Mouse (Mus musculus) left cerebral cortex, adult 6 months (tissue): ENCODE results near the gene Olfr17. TPM values are rescaled to one million over a fixed set of nuclear protein-coding genes. Genes with fewer than 3 reads are reported as not detected.

Source experiments
- long read RNA-seq, 2 experiments: library from polyadenylated mRNA; unstranded; transcript quantifications; one replicate each; pipeline ENCODE4 v2.0.0; 2019 to 2020
- polyA plus RNA-seq: library from polyadenylated mRNA; unstranded; fragments of <200 nt; fragmentation: Nextera tagmentation; gene quantifications from 2 replicates; pipeline ENCODE4 v1.2.3, GENCODE M21; 2021

Gene Olfr17
- not detected in 2 replicates for polyA plus RNA-seq
- long read RNA-seq, experiment 1 = 0 reads
- long read RNA-seq, experiment 2 = 0 reads

DNA sequence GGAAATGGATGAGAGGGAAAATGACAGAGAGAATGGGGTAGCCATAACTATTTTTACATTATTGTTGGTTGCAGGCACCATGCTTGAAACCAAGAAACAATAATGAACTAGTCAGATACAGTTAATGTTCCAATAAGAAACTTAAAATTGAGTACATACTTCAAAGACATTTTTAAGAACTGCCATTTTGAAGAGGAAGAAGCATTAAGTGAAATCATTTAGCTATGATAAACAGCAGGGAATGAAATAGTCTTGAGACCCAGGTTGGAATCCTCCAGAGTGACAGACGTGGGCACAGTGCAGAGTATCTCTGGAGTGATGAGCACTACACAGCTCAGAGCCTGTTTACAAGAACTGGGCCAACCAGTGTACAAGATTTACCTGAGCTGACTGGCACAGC lies at the start of gene Olfr17:
Gene Olfr17, plus strand, starts transcription at position 301 of the 400 bp plus-strand sequence.

DNA sequence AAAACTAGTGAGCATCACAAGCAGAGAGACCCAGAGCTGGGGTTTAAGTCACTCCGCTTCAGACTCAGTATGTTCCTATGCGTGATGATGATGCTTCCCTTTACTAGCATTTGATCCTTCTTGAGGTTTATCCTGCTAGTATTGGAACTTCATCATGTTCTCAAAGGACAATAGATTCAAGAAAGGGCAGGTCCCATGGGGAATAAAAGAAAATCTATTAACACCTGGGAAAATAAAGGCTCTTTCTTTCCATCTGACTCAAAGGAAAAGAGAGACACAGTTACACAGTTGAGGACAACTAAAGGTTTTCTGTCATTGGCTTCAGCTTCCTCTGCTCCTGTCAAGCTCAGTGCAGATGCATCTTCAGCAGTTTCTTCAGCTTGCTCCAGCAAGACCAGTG lies 22.3 kb upstream of the Olfr17 start, which contains the start of gene Olfr714:
Gene Olfr714, plus strand, starts transcription at position 301 of the 400 bp plus-strand sequence.

DNA sequence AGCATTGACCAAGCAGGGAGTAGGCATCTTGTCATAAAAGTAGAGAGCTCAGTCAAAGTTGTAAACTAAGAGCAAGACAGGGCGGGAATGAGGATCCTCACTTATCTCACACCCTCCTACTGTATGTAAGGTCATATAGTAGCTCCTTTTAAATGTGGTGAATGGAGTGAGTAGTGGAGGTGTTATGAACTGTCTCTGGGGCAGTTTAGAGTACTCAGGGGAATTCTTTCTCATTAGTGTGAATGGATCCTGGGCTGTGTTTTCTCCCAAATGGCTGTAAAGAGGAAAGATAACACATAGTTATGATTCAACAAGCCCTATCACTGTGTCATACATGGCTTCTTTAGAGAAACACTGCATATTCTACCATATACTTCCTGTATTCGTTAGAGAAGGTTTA lies 17.2 kb downstream of the Olfr17 start, which contains the start of gene Olfr715b:
Gene Olfr715b, minus strand, starts transcription at position 101 of the 400 bp plus-strand sequence.

DNA sequence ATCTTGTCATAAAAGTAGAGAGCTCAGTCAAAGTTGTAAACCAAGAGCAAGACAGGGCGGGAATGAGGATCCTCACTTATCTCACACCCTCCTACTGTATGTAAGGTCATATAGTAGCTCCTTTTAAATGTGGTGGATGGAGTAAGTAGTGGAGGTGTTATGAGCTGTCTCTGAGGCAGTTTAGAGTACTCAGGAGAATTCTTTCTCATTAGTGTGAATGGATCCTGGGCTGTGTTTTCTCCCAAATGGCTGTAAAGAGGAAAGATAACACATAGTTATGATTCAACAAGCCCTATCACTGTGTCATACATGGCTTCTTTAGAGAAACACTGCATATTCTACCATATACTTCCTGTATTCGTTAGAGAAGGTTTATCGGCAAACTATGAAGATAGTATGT lies 38.0 kb downstream of the Olfr17 start, which contains the start of gene Olfr715:
Gene Olfr715, minus strand, starts transcription at position 101 of the 400 bp plus-strand sequence.

DNA sequence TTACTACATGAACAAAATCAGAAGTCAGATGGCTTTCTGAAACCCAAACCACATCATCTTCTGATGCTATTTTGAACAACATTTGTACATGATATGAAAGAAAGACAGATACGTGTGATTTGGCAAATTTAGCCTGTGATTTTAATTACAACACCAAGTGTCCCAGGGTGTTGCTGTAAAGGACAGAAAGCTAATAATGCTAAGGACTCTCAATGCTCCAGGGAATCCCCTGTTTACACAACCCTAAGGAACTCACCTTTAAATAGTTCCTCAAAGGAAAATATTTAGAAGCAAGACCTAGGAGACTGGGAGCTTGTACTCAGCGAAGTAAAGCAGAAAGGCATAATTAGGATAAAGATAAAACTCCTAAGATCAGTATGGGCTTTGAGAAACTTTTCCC lies 45.0 kb downstream of the Olfr17 start, which contains the start of gene Olfr716:
Gene Olfr716, plus strand, starts transcription at position 301 of the 400 bp plus-strand sequence.

Other genes starting within 250 kb of the Olfr17 start
- not detected in 2 replicates for gene Olfr703, start 249.9 kb upstream of the Olfr17 start, polyA plus RNA-seq
- gene Olfr704, start 230.0 kb upstream of the Olfr17 start, polyA plus RNA-seq = not detected in 2 replicates
- gene Olfr705, start 216.3 kb upstream of the Olfr17 start, polyA plus RNA-seq = not detected in 2 replicates
- gene Olfr706, start 205.1 kb upstream of the Olfr17 start, polyA plus RNA-seq = not detected in 2 replicates
- not detected in 2 replicates for gene Olfr707, start 192.0 kb upstream of the Olfr17 start, polyA plus RNA-seq
- not detected in 2 replicates for gene Olfr1532-ps1, start 185.2 kb upstream of the Olfr17 start, polyA plus RNA-seq
- gene Olfr709-ps1, start 161.0 kb upstream of the Olfr17 start, polyA plus RNA-seq = not detected in 2 replicates
- not detected in 2 replicates for gene Olfr710, start 144.9 kb upstream of the Olfr17 start, polyA plus RNA-seq
- not detected in 2 replicates for gene Olfr6, start 129.3 kb upstream of the Olfr17 start, polyA plus RNA-seq
- gene Olfr711, start 117.8 kb upstream of the Olfr17 start, polyA plus RNA-seq = not detected in 2 replicates
- gene Olfr2, start 87.1 kb upstream of the Olfr17 start, polyA plus RNA-seq = not detected in 2 replicates
- not detected in 2 replicates for gene Olfr713, start 62.0 kb upstream of the Olfr17 start, polyA plus RNA-seq
- not detected in 2 replicates for gene Olfr714, start 22.2 kb upstream of the Olfr17 start, polyA plus RNA-seq
- gene Olfr715b, start 17.1 kb downstream of the Olfr17 start, polyA plus RNA-seq = not detected in 2 replicates
- not detected in 2 replicates for gene Olfr715, start 37.9 kb downstream of the Olfr17 start, polyA plus RNA-seq
- not detected in 2 replicates for gene Olfr716, start 45.1 kb downstream of the Olfr17 start, polyA plus RNA-seq
- not detected in 2 replicates for gene Nlrp14, start 73.8 kb downstream of the Olfr17 start, polyA plus RNA-seq
- gene Rbmxl2, start 116.2 kb downstream of the Olfr17 start, polyA plus RNA-seq = not detected in 2 replicates